Mouse (Mus musculus) small intestine, adult 2 months (tissue): ENCODE measurements around the gene Dnaaf5. TPM values are rescaled to one million over a fixed set of nuclear protein-coding genes. Genes with fewer than 3 reads are reported as not detected.

Experiments
- H3K27ac ChIP-seq: fragments of 200-500 bp; 2 replicates; pipeline ENCODE4 v1.5.1; 2012; ENCODE audit warnings: low read depth, low read length, control low read depth, inconsistent platforms; ENCODE audit not compliant: insufficient read depth
- H3K27me3 ChIP-seq: fragments of 200-500 bp; 2 replicates; pipeline ENCODE4 v1.6.1; 2012; ENCODE audit warnings: mild to moderate bottlenecking, moderate library complexity, low read length, inconsistent platforms; ENCODE audit not compliant: control insufficient read depth, insufficient read depth
- H3K36me3 ChIP-seq: fragments of 200-500 bp; 2 replicates; pipeline ENCODE4 v1.6.1; 2012; ENCODE audit warnings: mild to moderate bottlenecking, low read length, control low read depth, inconsistent platforms; ENCODE audit not compliant: control insufficient read depth, insufficient read depth
- H3K4me1 ChIP-seq: fragments of 200-500 bp; 2 replicates; pipeline ENCODE4 v1.6.1; 2012; ENCODE audit warnings: low read length, inconsistent platforms, mixed read lengths; ENCODE audit not compliant: control insufficient read depth, insufficient read depth, insufficient read length
- H3K4me3 ChIP-seq: fragments of 200-500 bp; 2 replicates; pipeline ENCODE4 v1.5.1; 2012; ENCODE audit warnings: low read depth, mild to moderate bottlenecking, control low read depth, inconsistent platforms, low read length, moderate library complexity
- CTCF ChIP-seq: fragments of 200-500 bp; IDR thresholded peaks from 2 replicates; pipeline ENCODE4 v1.5.1; 2012; ENCODE audit warnings: low read depth, mild to moderate bottlenecking, control low read depth, inconsistent platforms, low read length, moderate library complexity, mixed read lengths; ENCODE audit not compliant: insufficient replicate concordance, insufficient read length; ENCODE audit errors: extremely low read depth
- POLR2A ChIP-seq: fragments of 200-500 bp; IDR thresholded peaks from 2 replicates; pipeline ENCODE4 v1.6.1; 2012; ENCODE audit warnings: low read depth, mild to moderate bottlenecking, control low read depth, inconsistent platforms, low read length, moderate library complexity
- WGBS: fragments of 180-500 bp; shearing (Covaris S2); methylation state at CpG from one replicate; pipeline ENCODE4 v1.1.7; 2018; 5-methylcytosine and 5-hydroxymethylcytosine counted together
- polyA plus RNA-seq: library from polyadenylated mRNA; depleted of rRNA; stranded (reverse); fragments of >200 nt; gene quantifications from 2 replicates; pipeline ENCODE4 v1.2.3, GENCODE M21; 2012

Gene Dnaaf5
- polyA plus RNA-seq, 1 experiment: 16.4 TPM

- WGBS: 72% methylated on average over 5 of the region's 5 CpGs
- TF ChIP-seq POLR2A (no peak), CTCF (no peak)
Measured at GRCm38 (mm10) chr5:139141326-139141725, 8.7 kb upstream of the Dnaaf5 start.

GRCm38 (mm10) chr5:139143890-139144289 is 6.1 kb upstream of the Dnaaf5 start:
- no peak overlapping the region for H3K4me3 ChIP-seq
- TF ChIP-seq POLR2A (no peak), CTCF (no peak)
- H3K36me3 ChIP-seq: no peaks in the 10 kb centered on the region
- H3K27ac ChIP-seq: no peak overlapping the region
- H3K4me1 ChIP-seq: peaks cover 6% of the 10 kb centered on the region; the same call in 1 of the 2 replicates
- WGBS: 72% methylated on average over 3 of the region's 3 CpGs
- no peaks in the 10 kb centered on the region for H3K27me3 ChIP-seq

More at GRCm38 (mm10) chr5:139141326-139141725, 8.7 kb upstream of the Dnaaf5 start:
- Histone ChIP-seq H3K27ac (no peak overlapping the region), H3K36me3 (no peaks in the 10 kb centered on the region), H3K4me1 (peaks cover 11% of the 10 kb centered on the region; the same call in 1 of the 2 replicates), H3K27me3 (no peaks in the 10 kb centered on the region), H3K4me3 (no peak overlapping the region)

- TF ChIP-seq POLR2A: no peak
- no peak for TF ChIP-seq CTCF
- Histone ChIP-seq H3K27me3 (no peaks in the 10 kb centered on the region), H3K27ac (no peak overlapping the region), H3K4me3 (no peak overlapping the region), H3K36me3 (no peaks in the 10 kb centered on the region), H3K4me1 (peaks cover 5% of the 10 kb centered on the region; the same call in 1 of the 2 replicates)
- WGBS: 97% methylated on average over 4 of the region's 4 CpGs
Measured at GRCm38 (mm10) chr5:139145726-139146125, 4.3 kb upstream of the Dnaaf5 start.

GRCm38 (mm10) chr5:139146476-139147075 is 3.4 kb upstream of the Dnaaf5 start:
- Histone ChIP-seq H3K4me1 (peaks cover 5% of the 10 kb centered on the region; the same call in 1 of the 2 replicates), H3K27ac (no peak overlapping the region), H3K27me3 (no peaks in the 10 kb centered on the region), H3K4me3 (no peak overlapping the region), H3K36me3 (no peaks in the 10 kb centered on the region)
- WGBS: 88% methylated on average over 11 of the region's 11 CpGs
- TF ChIP-seq CTCF (no peak), POLR2A (no peak)

- WGBS: 91% methylated on average over 14 of the region's 14 CpGs
- no peak for TF ChIP-seq CTCF
- TF ChIP-seq POLR2A: no peak
- Histone ChIP-seq H3K36me3 (no peaks in the 10 kb centered on the region), H3K27me3 (no peaks in the 10 kb centered on the region), H3K4me1 (peaks cover 5% of the 10 kb centered on the region; the same call in 1 of the 2 replicates), H3K27ac (no peak overlapping the region), H3K4me3 (no peak overlapping the region)
Measured at GRCm38 (mm10) chr5:139147178-139148078, 2.6 kb upstream of the Dnaaf5 start.

- Histone ChIP-seq H3K4me3 (peak overlapping the region; percentile 68), H3K36me3 (peaks cover 8% of the 10 kb centered on the region; the same call in 1 of the 2 replicates), H3K27ac (peak overlapping the region; percentile 5; the same call in 1 of the 2 replicates), H3K27me3 (no peaks in the 10 kb centered on the region), H3K4me1 (peaks cover 5% of the 10 kb centered on the region; the same call in 1 of the 2 replicates)
- 19% methylated on average over 11 of the region's 11 CpGs for WGBS
- TF ChIP-seq CTCF: no peak
- no peak for TF ChIP-seq POLR2A
Measured at GRCm38 (mm10) chr5:139149006-139149672, 884 bp upstream of the Dnaaf5 start.
